Mouse (Mus musculus) E14TG2a.4 (cell line): ENCODE data around the gene Hid1.

Experiments used
- H3K27me3 ChIP-seq: 2 replicates; pipeline ENCODE4 v1.6.1; 2014; ENCODE audit warnings: low read length, control low read depth; ENCODE audit not compliant: insufficient read depth
- H3K36me3 ChIP-seq: 2 replicates; pipeline ENCODE4 v1.6.1; 2014; ENCODE audit warnings: low read length, control low read depth; ENCODE audit not compliant: insufficient read depth
- H3K4me1 ChIP-seq: replicated peaks from 2 replicates; pipeline ENCODE4 v1.6.1; 2014; ENCODE audit warnings: low read depth, low read length, control low read depth
- H3K4me3 ChIP-seq: replicated peaks from 2 replicates; pipeline ENCODE4 v1.5.1; 2014; ENCODE audit warnings: mild to moderate bottlenecking, low read length
- H3K9me3 ChIP-seq: 2 replicates; pipeline ENCODE4 v1.6.1; 2014; ENCODE audit warnings: low read length, control low read depth
- CTCF ChIP-seq: conservative IDR thresholded peaks from 2 replicates; pipeline ENCODE4 v1.5.1; 2014; ENCODE audit warnings: low read length
- NANOG ChIP-seq: IDR thresholded peaks from 2 replicates; pipeline ENCODE4 v1.6.1; 2014; ENCODE audit warnings: borderline replicate concordance, low read length, mixed read lengths
- POU5F1 ChIP-seq: IDR thresholded peaks from 2 replicates; pipeline ENCODE4 v1.6.1; 2014; ENCODE audit warnings: low read length, borderline replicate concordance

Hid1 gene

DNA sequence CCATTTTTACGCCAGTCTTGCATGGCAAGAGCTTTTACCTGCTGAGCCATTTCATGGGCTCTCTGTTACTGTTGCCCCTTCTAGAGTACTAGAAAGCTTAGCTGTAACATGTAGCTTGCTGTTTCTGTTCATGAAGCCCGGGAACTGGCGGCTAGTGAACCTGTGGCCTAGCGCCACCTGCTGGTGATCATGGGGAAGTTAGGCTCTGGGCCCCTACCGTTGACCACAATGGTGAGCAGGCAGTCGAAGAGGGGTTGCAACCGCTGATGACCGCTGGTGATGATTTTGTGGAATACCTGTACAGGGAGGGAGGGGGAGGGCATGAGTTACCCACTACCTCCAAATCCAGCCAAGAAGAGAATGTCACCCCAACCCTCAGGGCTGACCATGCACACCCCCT is 13.4 kb downstream of the Hid1 start:
- TF ChIP-seq NANOG (no peak), CTCF (peak; percentile 95)
- H3K36me3 ChIP-seq, result no peaks in the 10 kb centered on the region
- no peak overlapping the region for H3K4me3 ChIP-seq
- H3K4me1 ChIP-seq, result peaks cover 28% of the 10 kb centered on the region
- no peaks in the 10 kb centered on the region for H3K9me3 ChIP-seq
- H3K27me3 ChIP-seq, result peaks cover 56% of the 10 kb centered on the region

DNA sequence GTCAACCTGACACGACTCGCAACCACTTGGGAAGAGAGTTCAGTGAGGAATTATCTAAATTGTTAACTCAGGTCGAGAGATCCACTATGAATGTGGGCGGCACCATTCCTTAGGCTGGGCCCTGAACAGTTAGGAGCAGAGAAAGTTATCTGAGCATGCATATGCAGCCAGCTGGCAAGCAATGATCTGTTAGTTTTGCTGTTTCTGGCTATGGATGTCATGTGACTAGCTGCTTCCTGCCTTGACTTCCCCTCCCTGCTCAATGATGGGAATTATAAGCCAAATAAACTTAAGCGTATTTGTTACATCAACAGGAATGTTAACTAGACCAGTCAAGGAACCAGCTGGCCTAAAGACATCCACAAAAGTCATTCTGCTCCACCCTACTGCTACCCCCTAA is 14.2 kb downstream of the Hid1 start:
- no peaks in the 10 kb centered on the region for H3K36me3 ChIP-seq

DNA sequence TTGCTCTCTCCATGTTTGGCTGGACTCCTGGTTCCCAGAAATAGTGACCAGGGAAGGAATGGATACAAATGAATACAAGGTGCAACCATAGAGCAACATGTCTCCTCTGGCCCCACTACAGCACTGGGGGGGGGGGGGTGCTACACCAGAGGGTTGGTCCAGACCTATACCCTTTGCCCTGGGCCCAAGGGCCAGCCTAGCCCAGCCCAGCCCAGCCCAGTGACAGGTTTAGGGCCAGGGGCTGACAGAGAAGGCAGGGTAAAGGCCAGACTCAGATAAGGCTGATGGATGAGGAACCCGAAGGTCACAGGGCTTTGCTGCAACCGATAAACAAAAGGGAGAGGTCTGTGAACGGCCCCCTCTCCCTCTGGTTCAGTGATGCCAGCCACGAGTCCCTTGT is 17.6 kb downstream of the Hid1 start:
- Histone ChIP-seq H3K27me3 (peaks cover 66% of the 10 kb centered on the region), H3K4me3 (no peak overlapping the region), H3K36me3 (no peaks in the 10 kb centered on the region)

More for the DNA sequence above, 14.2 kb downstream of the Hid1 start:
- Histone ChIP-seq H3K27me3 (peaks cover 63% of the 10 kb centered on the region), H3K9me3 (no peaks in the 10 kb centered on the region), H3K4me3 (no peak overlapping the region), H3K4me1 (peaks cover 29% of the 10 kb centered on the region)
- TF ChIP-seq POU5F1 (no peak), NANOG (no peak), CTCF (no peak)

DNA sequence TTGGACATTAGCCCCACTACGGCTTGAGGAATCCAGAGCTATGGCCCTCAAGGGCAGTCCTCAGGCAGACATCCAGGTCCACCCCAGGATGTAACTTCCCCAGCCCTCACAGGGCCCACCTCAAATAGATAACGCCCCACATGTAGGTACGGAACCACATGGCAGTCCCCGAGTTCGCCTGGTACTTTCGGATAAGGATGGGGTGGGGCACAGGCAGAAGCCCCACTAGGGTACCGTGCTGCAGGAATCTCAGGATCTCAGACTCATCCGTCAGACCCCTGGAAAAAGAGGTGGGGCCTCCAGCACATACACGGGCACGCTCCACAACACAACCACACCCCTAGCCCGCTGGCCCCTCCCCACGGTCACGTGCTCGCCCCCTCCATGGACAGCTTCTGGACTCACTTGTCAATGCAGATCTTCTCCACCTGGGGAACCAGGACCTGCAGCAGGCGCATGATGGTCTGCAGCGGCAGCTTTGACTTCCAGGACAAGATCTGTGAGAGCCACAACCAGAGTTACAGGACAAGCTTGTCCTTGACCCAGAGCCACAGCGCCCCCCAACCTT is 18.8 kb downstream of the Hid1 start:
- TF ChIP-seq NANOG (no peak), CTCF (no peak), POU5F1 (no peak)
- 0 out of 2 replicates have a peak overlapping the region, but pooled peaks have one; percentile 10 for H3K4me3 ChIP-seq
- peaks cover 74% of the 10 kb centered on the region for H3K27me3 ChIP-seq
- no peaks in the 10 kb centered on the region for H3K36me3 ChIP-seq
- H3K9me3 ChIP-seq, result no peaks in the 10 kb centered on the region
- peaks cover 50% of the 10 kb centered on the region for H3K4me1 ChIP-seq

More for the DNA sequence above, 17.6 kb downstream of the Hid1 start:
- Histone ChIP-seq H3K9me3 (no peaks in the 10 kb centered on the region), H3K4me1 (peaks cover 41% of the 10 kb centered on the region)
- TF ChIP-seq POU5F1, result no peak
- TF ChIP-seq CTCF, result no peak

DNA sequence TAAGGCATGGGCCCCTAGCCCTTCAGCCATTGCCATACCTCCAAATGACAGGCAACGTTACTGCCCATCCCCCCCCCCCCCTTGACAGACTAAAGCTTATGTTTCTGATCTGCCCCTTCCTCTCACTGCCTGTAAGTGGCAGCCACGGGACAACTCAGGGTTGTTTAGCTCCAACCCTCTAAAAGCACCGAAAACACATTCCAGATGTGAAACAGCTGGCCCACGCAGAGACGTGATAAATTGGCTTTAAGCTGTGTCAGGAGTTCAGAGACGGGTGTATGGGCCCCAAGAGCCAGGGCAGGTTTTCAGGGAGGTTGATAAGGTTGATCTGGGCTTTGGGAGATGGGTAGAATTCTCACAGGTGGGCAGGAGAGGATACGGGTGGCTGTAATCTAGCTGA is 22.0 kb downstream of the Hid1 start:
- no peak for TF ChIP-seq POU5F1
- no peak for TF ChIP-seq CTCF
- TF ChIP-seq NANOG, result no peak
- no peaks in the 10 kb centered on the region for H3K36me3 ChIP-seq
- H3K27me3 ChIP-seq, result peaks cover 74% of the 10 kb centered on the region
- H3K4me1 ChIP-seq, result peaks cover 47% of the 10 kb centered on the region
- H3K4me3 ChIP-seq, result no peak overlapping the region
- H3K9me3 ChIP-seq, result no peaks in the 10 kb centered on the region

DNA sequence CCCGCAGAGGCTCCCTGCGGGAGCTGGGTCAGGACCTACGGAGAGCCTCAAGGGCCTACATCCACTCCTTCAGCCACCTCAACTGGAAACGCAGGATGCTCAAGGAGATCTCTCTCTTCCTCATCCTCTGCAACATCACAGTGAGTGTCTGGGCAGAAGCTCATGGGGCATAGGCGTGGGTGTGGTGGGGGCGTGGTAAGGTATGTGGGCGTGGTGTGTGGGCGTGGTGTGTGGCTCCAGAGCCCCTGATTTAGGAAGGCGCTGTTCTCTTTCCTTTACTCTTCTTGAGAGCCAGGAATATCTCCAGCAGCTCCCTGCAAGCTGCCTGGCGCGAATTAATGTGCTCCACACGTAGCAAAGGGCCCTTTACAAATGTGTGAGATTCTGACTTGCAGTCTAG is 22.6 kb downstream of the Hid1 start:
- peaks cover 47% of the 10 kb centered on the region for H3K4me1 ChIP-seq
- TF ChIP-seq POU5F1 (no peak), CTCF (no peak), NANOG (no peak)
- no peaks in the 10 kb centered on the region for H3K36me3 ChIP-seq
- H3K27me3 ChIP-seq, result peaks cover 75% of the 10 kb centered on the region
- H3K9me3 ChIP-seq, result no peaks in the 10 kb centered on the region
- H3K4me3 ChIP-seq, result peak overlapping the region; percentile 68

DNA sequence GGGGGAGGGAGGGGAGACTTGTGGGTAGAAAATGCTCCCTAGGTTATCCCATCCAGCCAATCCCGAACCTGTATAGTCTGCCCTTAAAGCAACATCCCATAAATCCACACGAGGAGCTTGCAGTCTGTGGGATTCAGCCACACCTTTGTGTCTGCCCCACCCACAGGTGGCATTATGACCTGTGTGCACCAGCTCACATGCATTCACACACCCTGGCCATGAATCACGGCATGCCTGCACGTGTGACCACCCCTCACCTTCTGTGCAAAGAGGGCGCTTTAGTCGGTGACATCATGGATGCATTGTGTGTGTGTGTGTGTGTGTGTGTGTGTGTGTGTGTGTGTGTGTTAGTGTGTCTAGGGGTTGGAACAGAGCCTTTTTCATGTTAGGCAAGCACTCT is 25.7 kb downstream of the Hid1 start:
- H3K9me3 ChIP-seq, result no peaks in the 10 kb centered on the region
- TF ChIP-seq POU5F1 (no peak), NANOG (no peak), CTCF (no peak)
- peaks cover 25% of the 10 kb centered on the region for H3K4me1 ChIP-seq
- H3K27me3 ChIP-seq, result peaks cover 80% of the 10 kb centered on the region
- no peaks in the 10 kb centered on the region for H3K36me3 ChIP-seq
- no peak overlapping the region for H3K4me3 ChIP-seq

DNA sequence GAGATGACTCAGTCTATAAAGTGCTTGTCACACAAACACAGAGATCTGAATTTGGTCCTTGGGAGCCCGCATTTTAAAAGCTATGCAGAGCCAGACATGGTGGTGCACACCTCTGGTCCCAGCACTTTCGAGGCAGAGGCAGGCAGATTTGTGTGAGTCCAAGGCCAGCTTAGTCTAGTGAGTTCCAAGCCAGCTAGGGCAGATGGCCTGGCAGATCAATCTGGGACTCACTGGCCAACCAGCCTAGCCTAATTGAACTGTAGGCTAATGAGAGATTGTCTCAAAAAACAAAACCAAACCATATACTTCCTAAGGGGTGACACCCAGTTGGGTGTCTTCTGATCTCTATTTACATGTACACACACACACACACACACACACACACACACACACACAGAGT is 26.3 kb downstream of the Hid1 start:
- Histone ChIP-seq H3K4me3 (no peak overlapping the region), H3K36me3 (no peaks in the 10 kb centered on the region), H3K27me3 (peaks cover 81% of the 10 kb centered on the region), H3K4me1 (peaks cover 19% of the 10 kb centered on the region), H3K9me3 (no peaks in the 10 kb centered on the region)
- no peak for TF ChIP-seq POU5F1
- TF ChIP-seq NANOG, result no peak
- TF ChIP-seq CTCF, result no peak

DNA sequence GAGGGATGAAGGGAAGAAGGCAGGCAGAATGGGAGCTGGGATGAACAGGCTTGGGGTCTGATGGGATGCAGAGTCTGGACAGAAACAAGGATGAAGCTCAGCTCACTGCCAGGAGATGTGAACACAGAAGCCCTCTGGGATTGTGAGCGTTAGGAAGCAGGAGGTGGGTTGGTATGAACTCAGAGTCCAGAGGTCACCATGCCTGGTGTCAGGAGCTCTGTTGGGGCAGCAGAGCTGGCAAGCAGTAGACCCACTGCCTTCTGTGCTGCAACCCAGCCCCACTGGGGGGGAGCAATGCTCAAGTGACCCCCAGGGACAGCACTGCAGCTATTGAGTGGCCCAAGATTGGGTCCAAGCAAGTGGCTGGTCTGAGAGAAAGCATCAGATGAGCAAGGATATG is 29.7 kb downstream of the Hid1 start:
- Histone ChIP-seq H3K4me1 (peaks cover 19% of the 10 kb centered on the region), H3K36me3 (no peaks in the 10 kb centered on the region), H3K9me3 (no peaks in the 10 kb centered on the region), H3K4me3 (no peak overlapping the region), H3K27me3 (peaks cover 84% of the 10 kb centered on the region)
- TF ChIP-seq CTCF (no peak), POU5F1 (no peak), NANOG (no peak)
